Mouse (Mus musculus) liver, embryonic 14.5 days (tissue): ENCODE results near the gene Sik3. TPM values are rescaled to one million over a fixed set of nuclear protein-coding genes. Genes with fewer than 3 reads are reported as not detected.
A peak's percentile ranks its signal among the peaks of the same experiment; 100 is the strongest.

Experiments used
- ATAC-seq: fragments of 200-750 bp; cut with Nextera tagmentation; 2 replicates; pipeline ENCODE4 v1.8.0; 2017; ENCODE audit warnings: moderate number of reproducible peaks, mild to moderate bottlenecking, moderate library complexity; ENCODE audit not compliant: insufficient read depth
- DNase-seq, 3 experiments: peaks; one replicate each; pipeline ENCODE4 v3.0.0-alpha.2; 2012 to 2013; ENCODE audit warnings: low read depth in 3 of 3, low spot score in 3 of 3
- H3K27ac ChIP-seq: fragments of 300-500 bp; sonication (generic); 2 replicates; pipeline ENCODE4 v1.5.1; 2014; ENCODE audit warnings: moderate library complexity, mild to moderate bottlenecking, control low read depth, inconsistent platforms
- H3K27me3 ChIP-seq: fragments of 300-500 bp; sonication (generic); 2 replicates; pipeline ENCODE4 v1.6.1; 2014; ENCODE audit warnings: mild to moderate bottlenecking, low read length, moderate library complexity; ENCODE audit not compliant: control insufficient read depth, insufficient read depth
- H3K36me3 ChIP-seq: fragments of 300-500 bp; sonication (generic); replicated peaks from 2 replicates; pipeline ENCODE4 v1.6.1; 2014; ENCODE audit warnings: low read depth; ENCODE audit not compliant: control insufficient read depth, insufficient read depth
- H3K4me1 ChIP-seq, 2 experiments: fragments of 200-500 bp in 1 of 2; fragments of 300-500 bp in 1 of 2; sonication (generic) in 1 of 2; replicated peaks; 2 replicates each; pipeline ENCODE4 v1.6.1; 2012 to 2014; ENCODE audit warnings: antibody characterized with exemption in 1 of 2, inconsistent platforms in 1 of 2, low read length in 1 of 2; ENCODE audit not compliant: control insufficient read depth in 2 of 2, insufficient read depth in 2 of 2
- H3K4me2 ChIP-seq: fragments of 300-500 bp; sonication (generic); 2 replicates; pipeline ENCODE4 v1.6.1; 2014; ENCODE audit warnings: low read depth, mild to moderate bottlenecking, control low read depth, moderate library complexity
- H3K4me3 ChIP-seq, 2 experiments: fragments of 200-500 bp in 1 of 2; fragments of 300-500 bp in 1 of 2; sonication (generic) in 1 of 2; 2 replicates each; pipeline ENCODE4 v1.5.1; 2012 to 2014; ENCODE audit warnings: low read depth in 2 of 2, low read length in 2 of 2, mild to moderate bottlenecking in 2 of 2, control low read depth in 1 of 2, inconsistent platforms in 1 of 2, moderate library complexity in 1 of 2; ENCODE audit not compliant: insufficient read depth in 1 of 2
- H3K9ac ChIP-seq: fragments of 300-500 bp; sonication (generic); replicated peaks from 2 replicates; pipeline ENCODE4 v1.6.1; 2014; ENCODE audit warnings: mild to moderate bottlenecking, control low read depth, moderate library complexity
- H3K9me3 ChIP-seq: fragments of 300-500 bp; sonication (generic); 2 replicates; pipeline ENCODE4 v1.6.1; 2016; ENCODE audit warnings: low read length, mixed read lengths; ENCODE audit not compliant: control insufficient read depth
- CTCF ChIP-seq: IDR thresholded peaks from 2 replicates; pipeline ENCODE4 v1.5.1; 2016; ENCODE audit warnings: antibody characterized with exemption, low read depth, control low read depth
- EP300 ChIP-seq: IDR thresholded peaks from 2 replicates; pipeline ENCODE4 v1.6.1; 2016; ENCODE audit warnings: antibody characterized with exemption, low read depth
- WGBS: fragments of 180-500 bp; shearing (Covaris S2); extraction: QIAGEN DNeasy Blood & Tissue Kit; methylation state at CpG from one replicate; pipeline ENCODE4 v1.1.7; 2014; ENCODE audit not compliant: insufficient replicate concordance; 5-methylcytosine and 5-hydroxymethylcytosine counted together
- polyA plus RNA-seq, 2 experiments: library from polyadenylated mRNA; depleted of rRNA in 1 of 2; stranded (reverse) in 1 of 2; unstranded in 1 of 2; fragments of >200 nt; fragmentation: Nextera tagmentation in 1 of 2; extraction: Ambion mirVana in 1 of 2; gene quantifications; 2 replicates each; pipeline versions ENCODE4 v1.2.1 to v1.2.3; 2012 to 2014

The Sik3 gene
- polyA plus RNA-seq, 2 experiments, result 2.1 to 3.0 TPM

GRCm38 (mm10) chr9:46069013-46069412, 56.4 kb downstream of the Sik3 start:
- Histone ChIP-seq H3K27ac (no peak overlapping the region), H3K4me1 (peaks cover 9 to 24% of the 10 kb centered on the region in 2 experiments), H3K4me2 (no peak overlapping the region), H3K9me3 (no peaks in the 10 kb centered on the region), H3K4me3 (no peak overlapping the region), H3K36me3 (no peaks in the 10 kb centered on the region), H3K9ac (no peak overlapping the region), H3K27me3 (no peaks in the 10 kb centered on the region)
- DNase-seq, result peak in 1 of 3 experiments; percentile 5
- ATAC-seq, result no peak
- no peak for TF ChIP-seq CTCF
- 0 out of 2 replicates have a peak, but pooled peaks have one; percentile 19 for TF ChIP-seq EP300
- WGBS, result 34% methylated on average over 4 of the region's 4 CpGs

GRCm38 (mm10) chr9:46072101-46072835, 59.6 kb downstream of the Sik3 start:
- ATAC-seq, result no peak
- H3K4me1 ChIP-seq, result peaks cover 6 to 16% of the 10 kb centered on the region in 2 experiments
- no peak for DNase-seq
- no peak overlapping the region for H3K4me3 ChIP-seq
- H3K27ac ChIP-seq, result no peak overlapping the region
- H3K9ac ChIP-seq, result no peak overlapping the region
- no peaks in the 10 kb centered on the region for H3K9me3 ChIP-seq
- no peak overlapping the region for H3K4me2 ChIP-seq
- no peaks in the 10 kb centered on the region for H3K27me3 ChIP-seq
- TF ChIP-seq CTCF, result peak; percentile 52; the same call in 1 of the 2 replicates
- no peak for TF ChIP-seq EP300
- H3K36me3 ChIP-seq, result no peaks in the 10 kb centered on the region
- 57% methylated on average over 9 of the region's 9 CpGs for WGBS

- no peaks in the 10 kb centered on the region for H3K9me3 ChIP-seq
- no peak overlapping the region for H3K4me2 ChIP-seq
- 68% methylated on average over 3 of the region's 3 CpGs for WGBS
- H3K4me1 ChIP-seq, result peaks cover 3 to 6% of the 10 kb centered on the region in 2 experiments; a peak in 3 of 4 replicates
- no peaks in the 10 kb centered on the region for H3K27me3 ChIP-seq
- no peak overlapping the region for H3K9ac ChIP-seq
- no peak overlapping the region for H3K4me3 ChIP-seq
- no peak for DNase-seq
- no peak for ATAC-seq
- TF ChIP-seq EP300, result no peak
- no peak for TF ChIP-seq CTCF
- no peak overlapping the region for H3K27ac ChIP-seq
- no peaks in the 10 kb centered on the region for H3K36me3 ChIP-seq
These were observed 60.8 kb downstream of the Sik3 start for GRCm38 (mm10) chr9:46073443-46073842.

GRCm38 (mm10) chr9:46075578-46075977, 63.0 kb downstream of the Sik3 start:
- Histone ChIP-seq H3K27ac (no peak overlapping the region), H3K4me3 (no peak overlapping the region), H3K36me3 (no peaks in the 10 kb centered on the region), H3K9me3 (no peaks in the 10 kb centered on the region), H3K4me1 (no peaks in the 10 kb centered on the region; a peak in 1 of 4 replicates), H3K4me2 (no peak overlapping the region), H3K9ac (no peak overlapping the region), H3K27me3 (no peaks in the 10 kb centered on the region)
- 55% methylated on average over 2 of the region's 2 CpGs for WGBS
- no peak for ATAC-seq
- TF ChIP-seq CTCF, result no peak
- TF ChIP-seq EP300, result no peak
- DNase-seq, result no peak

- H3K36me3 ChIP-seq, result no peaks in the 10 kb centered on the region
- ATAC-seq (no peak), DNase-seq (no peak)
- no peaks in the 10 kb centered on the region for H3K27me3 ChIP-seq
- WGBS, result 62% methylated on average over 6 of the region's 6 CpGs
- TF ChIP-seq CTCF (no peak), EP300 (no peak)
- H3K4me3 ChIP-seq, result no peak overlapping the region
- H3K4me1 ChIP-seq, result peaks cover 0 to 8% of the 10 kb centered on the region in 2 experiments; a peak in 2 of 4 replicates
- no peaks in the 10 kb centered on the region for H3K9me3 ChIP-seq
- no peak overlapping the region for H3K4me2 ChIP-seq
- no peak overlapping the region for H3K9ac ChIP-seq
- H3K27ac ChIP-seq, result no peak overlapping the region
These were observed 69.8 kb downstream of the Sik3 start for GRCm38 (mm10) chr9:46082381-46082821.
